Mouse (Mus musculus) kidney, adult 2 months (tissue): ENCODE results near the gene Tmtc1.

ENCODE experiments used
- CTCF ChIP-seq: fragments of 200-500 bp; conservative IDR thresholded peaks from 2 replicates; pipeline ENCODE4 v1.5.1; 2011; ENCODE audit warnings: low read depth, mild to moderate bottlenecking, control low read depth, low read length, moderate library complexity, mixed read lengths; ENCODE audit not compliant: insufficient read depth, insufficient read length
- POLR2A ChIP-seq: fragments of 200-500 bp; IDR thresholded peaks from one replicate; pipeline ENCODE4 v1.6.1; 2011; ENCODE audit warnings: low read depth, low read length, control low read depth

GRCm38 (mm10) chr6:148279240-148279639, 164.9 kb downstream of the Tmtc1 start:
- TF ChIP-seq POLR2A = no peak
- no peak for TF ChIP-seq CTCF
